Mouse (Mus musculus): ENCODE measurements around the gene Ces2h. TPM values are rescaled to one million over a fixed set of nuclear protein-coding genes. Genes with fewer than 3 reads are reported as not detected.
"Not testable (repeated sequence)": the region's sequence is repeated elsewhere in the genome, so short reads cannot be mapped to it uniquely, and the experiment has no call there.

Gene Ces2h
- polyA plus RNA-seq, 1 experiment: not detected

GRCm38 (mm10) chr8:105045824-105046401 lies 45.3 kb downstream of the Ces2h start:
- no peak for TF ChIP-seq POLR2AphosphoS2 (IDR thresholded peaks at IDR 0.05; ENCODE audit: insufficient read length, low read depth)
- no peak for TF ChIP-seq SRF (IDR thresholded peaks at IDR 0.05; ENCODE audit: control insufficient read depth, insufficient read length, low read depth)
- no peak for TF ChIP-seq MYOG (IDR thresholded peaks at IDR 0.05; ENCODE audit: control insufficient read depth in 1 of 3, insufficient read depth in 1 of 3, insufficient read length in 2 of 3, low read depth in 2 of 3)
- TF ChIP-seq TCF12 (IDR thresholded peaks at IDR 0.05; ENCODE audit: insufficient read depth, poor library complexity, severe bottlenecking): no peak
- no peak for TF ChIP-seq USF1 (IDR thresholded peaks at IDR 0.05; ENCODE audit: low read depth)
- TF ChIP-seq MAX (IDR thresholded peaks at IDR 0.05; ENCODE audit: low read depth): no peak
- TF ChIP-seq MYOD1 (IDR thresholded peaks at IDR 0.05; ENCODE audit: control insufficient read depth in 1 of 3, insufficient read length in 2 of 3, low read depth in 2 of 3): no peak
- no peak for TF ChIP-seq REST (IDR thresholded peaks at IDR 0.05; ENCODE audit: insufficient read depth, insufficient read length)
- TF ChIP-seq E2F4 (IDR thresholded peaks at IDR 0.05; ENCODE audit: insufficient read depth): no peak
- no peak for TF ChIP-seq CEBPB (IDR thresholded peaks at IDR 0.05; ENCODE audit: insufficient read depth, poor library complexity, severe bottlenecking)
- TF ChIP-seq POLR2A (IDR thresholded peaks at IDR 0.05; ENCODE audit: insufficient read length, low read depth): no peak
- no peak for TF ChIP-seq TCF3 (IDR thresholded peaks at IDR 0.05; ENCODE audit: insufficient read length, low read depth)
- H3K36me3 ChIP-seq (ENCODE audit: control insufficient read depth, insufficient read depth): no peaks in the 10 kb centered on the region
- no peak overlapping the region for H3K4me3 ChIP-seq
- no peaks in the 10 kb centered on the region for H3K27me3 ChIP-seq (ENCODE audit: control insufficient read depth, insufficient read depth, insufficient read length)
- H3K79me2 ChIP-seq (ENCODE audit: control insufficient read depth, insufficient read depth): no peaks in the 10 kb centered on the region
- H3K4me2 ChIP-seq (ENCODE audit: low read depth): no peak overlapping the region
- H3ac ChIP-seq (ENCODE audit: control insufficient read depth, insufficient read length): no peak overlapping the region

- Histone ChIP-seq H3ac (ENCODE audit: control insufficient read depth, insufficient read length) (no peak within 1 kb of the TSS), H3K4me3 (no peak within 1 kb of the TSS), H3K4me2 (ENCODE audit: low read depth) (no peak within 1 kb of the TSS), H3K36me3 (ENCODE audit: control insufficient read depth, insufficient read depth) (no peaks in the 10 kb centered on the region), H3K27me3 (ENCODE audit: control insufficient read depth, insufficient read depth, insufficient read length) (no peaks in the 10 kb centered on the region), H3K79me2 (ENCODE audit: control insufficient read depth, insufficient read depth) (no peaks in the 10 kb centered on the region)
- TF ChIP-seq MYOD1 (IDR thresholded peaks at IDR 0.05; ENCODE audit: control insufficient read depth in 1 of 3, insufficient read length in 2 of 3, low read depth in 2 of 3): no peak
- TF ChIP-seq E2F4 (IDR thresholded peaks at IDR 0.05; ENCODE audit: insufficient read depth): no peak
Observed at GRCm38 (mm10) chr8:105048371-105048854, 47.8 kb downstream of the Ces2h start, which contains the start of gene Ces3a. Gene Ces3a (plus strand): TSS chr8:105048601.

GRCm38 (mm10) chr8:105056211-105056610 lies 55.6 kb downstream of the Ces2h start:
- H3K27me3 ChIP-seq (ENCODE audit: control insufficient read depth, insufficient read depth, insufficient read length): no peaks in the 10 kb centered on the region
- no peaks in the 10 kb centered on the region for H3K79me2 ChIP-seq (ENCODE audit: control insufficient read depth, insufficient read depth)
- no peak overlapping the region for H3ac ChIP-seq (ENCODE audit: control insufficient read depth, insufficient read length)
- H3K4me2 ChIP-seq (ENCODE audit: low read depth): no peak overlapping the region
- no peak overlapping the region for H3K4me3 ChIP-seq
- H3K36me3 ChIP-seq (ENCODE audit: control insufficient read depth, insufficient read depth): no peaks in the 10 kb centered on the region
- TF ChIP-seq POLR2AphosphoS2 (IDR thresholded peaks at IDR 0.05; ENCODE audit: insufficient read length, low read depth) (no peak), MYOG (IDR thresholded peaks at IDR 0.05; ENCODE audit: control insufficient read depth in 1 of 3, insufficient read depth in 1 of 3, insufficient read length in 2 of 3, low read depth in 2 of 3) (no peak), CEBPB (IDR thresholded peaks at IDR 0.05; ENCODE audit: insufficient read depth, poor library complexity, severe bottlenecking) (no peak), POLR2A (IDR thresholded peaks at IDR 0.05; ENCODE audit: insufficient read length, low read depth) (no peak), SRF (IDR thresholded peaks at IDR 0.05; ENCODE audit: control insufficient read depth, insufficient read length, low read depth) (no peak), E2F4 (IDR thresholded peaks at IDR 0.05; ENCODE audit: insufficient read depth) (no peak), MAX (IDR thresholded peaks at IDR 0.05; ENCODE audit: low read depth) (no peak), MYOD1 (IDR thresholded peaks at IDR 0.05; ENCODE audit: control insufficient read depth in 1 of 3, insufficient read length in 2 of 3, low read depth in 2 of 3) (no peak), USF1 (IDR thresholded peaks at IDR 0.05; ENCODE audit: low read depth) (no peak), REST (IDR thresholded peaks at IDR 0.05; ENCODE audit: insufficient read depth, insufficient read length) (no peak), TCF3 (IDR thresholded peaks at IDR 0.05; ENCODE audit: insufficient read length, low read depth) (no peak), TCF12 (IDR thresholded peaks at IDR 0.05; ENCODE audit: insufficient read depth, poor library complexity, severe bottlenecking) (no peak)

- Histone ChIP-seq H3K79me2 (ENCODE audit: control insufficient read depth, insufficient read depth) (no peaks in the 10 kb centered on the region), H3ac (ENCODE audit: control insufficient read depth, insufficient read length) (no peak overlapping the region), H3K4me2 (ENCODE audit: low read depth) (no peak overlapping the region), H3K27me3 (ENCODE audit: control insufficient read depth, insufficient read depth, insufficient read length) (no peaks in the 10 kb centered on the region), H3K4me3 (no peak overlapping the region), H3K36me3 (ENCODE audit: control insufficient read depth, insufficient read depth) (no peaks in the 10 kb centered on the region)
- no peak for TF ChIP-seq TCF3 (IDR thresholded peaks at IDR 0.05; ENCODE audit: insufficient read length, low read depth)
- TF ChIP-seq POLR2AphosphoS2 (IDR thresholded peaks at IDR 0.05; ENCODE audit: insufficient read length, low read depth): no peak
- TF ChIP-seq USF1 (IDR thresholded peaks at IDR 0.05; ENCODE audit: low read depth): no peak
- TF ChIP-seq SRF (IDR thresholded peaks at IDR 0.05; ENCODE audit: control insufficient read depth, insufficient read length, low read depth): no peak
- TF ChIP-seq MAX (IDR thresholded peaks at IDR 0.05; ENCODE audit: low read depth): no peak
- TF ChIP-seq TCF12 (IDR thresholded peaks at IDR 0.05; ENCODE audit: insufficient read depth, poor library complexity, severe bottlenecking): no peak
- no peak for TF ChIP-seq E2F4 (IDR thresholded peaks at IDR 0.05; ENCODE audit: insufficient read depth)
- TF ChIP-seq MYOD1 (IDR thresholded peaks at IDR 0.05; ENCODE audit: control insufficient read depth in 1 of 3, insufficient read length in 2 of 3, low read depth in 2 of 3): no peak
- no peak for TF ChIP-seq MYOG (IDR thresholded peaks at IDR 0.05; ENCODE audit: control insufficient read depth in 1 of 3, insufficient read depth in 1 of 3, insufficient read length in 2 of 3, low read depth in 2 of 3)
Observed at GRCm38 (mm10) chr8:105060056-105060455, 59.4 kb downstream of the Ces2h start.

DNA sequence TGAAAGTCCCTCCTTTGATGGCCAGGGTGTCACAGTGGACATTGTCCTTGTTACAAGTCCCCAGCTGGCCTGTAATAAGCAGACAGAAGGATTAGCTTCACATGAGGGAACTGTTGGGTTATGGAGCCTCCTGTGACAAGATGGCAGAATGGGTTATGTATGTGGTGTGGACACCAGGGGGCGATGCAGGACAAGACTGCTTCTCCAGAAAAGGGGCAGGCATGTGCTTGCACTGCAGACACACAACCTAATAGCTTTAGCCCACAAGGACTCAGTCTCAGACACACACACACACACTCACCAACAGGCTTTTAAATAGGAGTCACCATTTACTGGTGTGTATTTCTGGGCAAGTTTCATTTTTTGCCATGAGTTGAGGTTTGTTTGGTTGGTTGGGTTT lies 66.1 kb downstream of the Ces2h start:
- H3K27me3 ChIP-seq (ENCODE audit: control insufficient read depth, insufficient read depth, insufficient read length): no peaks in the 10 kb centered on the region
- H3K36me3 ChIP-seq (ENCODE audit: control insufficient read depth, insufficient read depth): no peaks in the 10 kb centered on the region
- no peak overlapping the region for H3K4me3 ChIP-seq
- TF ChIP-seq MYOG (IDR thresholded peaks at IDR 0.05; ENCODE audit: control insufficient read depth in 1 of 3, insufficient read depth in 1 of 3, insufficient read length in 2 of 3, low read depth in 2 of 3): no peak
- no peak for TF ChIP-seq TCF3 (IDR thresholded peaks at IDR 0.05; ENCODE audit: insufficient read length, low read depth)
- TF ChIP-seq CEBPB (IDR thresholded peaks at IDR 0.05; ENCODE audit: insufficient read depth, poor library complexity, severe bottlenecking): no peak
- no peak for TF ChIP-seq USF1 (IDR thresholded peaks at IDR 0.05; ENCODE audit: low read depth)
- no peak for TF ChIP-seq MAX (IDR thresholded peaks at IDR 0.05; ENCODE audit: low read depth)
- no peak for TF ChIP-seq MYOD1 (IDR thresholded peaks at IDR 0.05; ENCODE audit: control insufficient read depth in 1 of 3, insufficient read length in 2 of 3, low read depth in 2 of 3)
- no peak for TF ChIP-seq REST (IDR thresholded peaks at IDR 0.05; ENCODE audit: insufficient read depth, insufficient read length)
- no peak for TF ChIP-seq SRF (IDR thresholded peaks at IDR 0.05; ENCODE audit: control insufficient read depth, insufficient read length, low read depth)
- no peak for TF ChIP-seq TCF12 (IDR thresholded peaks at IDR 0.05; ENCODE audit: insufficient read depth, poor library complexity, severe bottlenecking)
- no peak for TF ChIP-seq E2F4 (IDR thresholded peaks at IDR 0.05; ENCODE audit: insufficient read depth)
- TF ChIP-seq POLR2AphosphoS2 (IDR thresholded peaks at IDR 0.05; ENCODE audit: insufficient read length, low read depth): no peak
- no peak for TF ChIP-seq POLR2A (IDR thresholded peaks at IDR 0.05; ENCODE audit: insufficient read length, low read depth)
- H3K79me2 ChIP-seq (ENCODE audit: control insufficient read depth, insufficient read depth): no peaks in the 10 kb centered on the region
- no peak overlapping the region for H3K4me2 ChIP-seq (ENCODE audit: low read depth)
- H3ac ChIP-seq (ENCODE audit: control insufficient read depth, insufficient read length): no peak overlapping the region

DNA sequence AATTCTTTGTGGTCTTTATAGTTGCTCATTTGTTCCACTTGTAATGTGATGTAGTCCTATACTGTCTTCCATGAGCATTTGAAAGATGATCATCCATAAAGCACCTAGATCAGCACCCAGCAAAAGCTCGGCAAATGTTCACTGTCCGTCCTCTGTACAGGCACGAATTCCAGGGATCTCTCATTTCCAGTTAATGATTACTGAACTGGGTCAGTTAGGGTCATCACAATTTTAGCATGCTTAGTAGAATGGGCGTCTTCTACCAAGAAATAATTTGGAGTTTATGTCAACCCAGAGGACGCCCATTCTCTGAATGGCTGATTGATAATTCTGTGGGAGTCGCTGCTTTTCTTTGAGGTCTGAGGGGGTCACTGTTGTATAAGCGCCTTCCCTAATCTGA lies 67.3 kb downstream of the Ces2h start:
- H3K79me2 ChIP-seq (ENCODE audit: control insufficient read depth, insufficient read depth); H3K4me3 ChIP-seq; H3K36me3 ChIP-seq (ENCODE audit: control insufficient read depth, insufficient read depth); H3K4me2 ChIP-seq (ENCODE audit: low read depth); H3K27me3 ChIP-seq (ENCODE audit: control insufficient read depth, insufficient read depth, insufficient read length); H3ac ChIP-seq (ENCODE audit: control insufficient read depth, insufficient read length): not testable (repeated sequence)
